Mouse (Mus musculus): ENCODE results near the gene 4933424G06Rik. TPM values are rescaled to one million over a fixed set of nuclear protein-coding genes. Genes with fewer than 3 reads are reported as not detected.

4933424G06Rik gene
- polyA plus RNA-seq, 1 experiment from 2014 or later = 1.1 TPM

GRCm38 (mm10) chr1:36785238-36785641, 75.3 kb downstream of the 4933424G06Rik start:
- Histone ChIP-seq H3K4me2 (peak overlapping the region; percentile 93), H3K36me3 (replicated peaks) (no peaks in the 10 kb centered on the region), H3K9me3 (no peaks in the 10 kb centered on the region), H3K27me3 (replicated peaks) (no peaks in the 10 kb centered on the region), H3K9ac (peak overlapping the region; percentile 71), H3K4me3 (peak overlapping the region; percentile 50), H3K4me1 (peaks cover 13% of the 10 kb centered on the region), H3K27ac (peak overlapping the region; percentile 89)
- WGBS = under 1% methylated on average over 16 of the region's 16 CpGs
- ATAC-seq (replicated peaks) = peak; percentile 81

- Histone ChIP-seq H3K27me3 (replicated peaks) (no peaks in the 10 kb centered on the region), H3K4me1 (peaks cover 13% of the 10 kb centered on the region), H3K9me3 (no peaks in the 10 kb centered on the region), H3K27ac (no peak overlapping the region), H3K36me3 (replicated peaks) (no peaks in the 10 kb centered on the region), H3K9ac (no peak overlapping the region), H3K4me2 (no peak overlapping the region), H3K4me3 (no peak overlapping the region)
- 93% methylated on average over 7 of the region's 7 CpGs for WGBS
- ATAC-seq (replicated peaks) = no peak
These were observed 76.4 kb downstream of the 4933424G06Rik start for GRCm38 (mm10) chr1:36786377-36786776.

- WGBS = 79% methylated on average over 8 of the region's 8 CpGs
- Histone ChIP-seq H3K27me3 (replicated peaks) (no peaks in the 10 kb centered on the region), H3K9me3 (no peaks in the 10 kb centered on the region), H3K36me3 (replicated peaks) (peaks cover 21% of the 10 kb centered on the region; the same call in 1 of the 2 replicates), H3K27ac (no peak overlapping the region), H3K9ac (no peak overlapping the region), H3K4me3 (no peak overlapping the region), H3K4me2 (no peak overlapping the region), H3K4me1 (peaks cover 13% of the 10 kb centered on the region)
- ATAC-seq (replicated peaks) = no peak
These were observed 79.5 kb downstream of the 4933424G06Rik start for GRCm38 (mm10) chr1:36789416-36789815.

- H3K4me3 ChIP-seq = no peak overlapping the region
- no peaks in the 10 kb centered on the region for H3K27me3 ChIP-seq (replicated peaks)
- H3K4me2 ChIP-seq = no peak overlapping the region
- ATAC-seq (replicated peaks) = no peak
- no peaks in the 10 kb centered on the region for H3K4me1 ChIP-seq
- H3K9me3 ChIP-seq = no peaks in the 10 kb centered on the region
- no peak overlapping the region for H3K9ac ChIP-seq
- H3K36me3 ChIP-seq (replicated peaks) = peaks cover 72% of the 10 kb centered on the region
- WGBS = 90% methylated on average over 7 of the region's 7 CpGs
- H3K27ac ChIP-seq = no peak overlapping the region
These were observed 86.8 kb downstream of the 4933424G06Rik start for GRCm38 (mm10) chr1:36796711-36797110.

- no peaks in the 10 kb centered on the region for H3K27me3 ChIP-seq (replicated peaks)
- no peak overlapping the region for H3K4me2 ChIP-seq
- H3K9ac ChIP-seq = no peak overlapping the region
- peaks cover 76% of the 10 kb centered on the region for H3K36me3 ChIP-seq (replicated peaks)
- 78% methylated on average over 10 of the region's 10 CpGs for WGBS
- H3K4me3 ChIP-seq = no peak overlapping the region
- ATAC-seq (replicated peaks) = no peak
- H3K27ac ChIP-seq = no peak overlapping the region
- H3K9me3 ChIP-seq = no peaks in the 10 kb centered on the region
- no peaks in the 10 kb centered on the region for H3K4me1 ChIP-seq
These were observed 87.5 kb downstream of the 4933424G06Rik start for GRCm38 (mm10) chr1:36797481-36797880.

- Histone ChIP-seq H3K4me1 (no peaks in the 10 kb centered on the region), H3K4me3 (no peak overlapping the region), H3K9ac (no peak overlapping the region), H3K27me3 (replicated peaks) (no peaks in the 10 kb centered on the region), H3K27ac (no peak overlapping the region), H3K9me3 (no peaks in the 10 kb centered on the region), H3K4me2 (no peak overlapping the region), H3K36me3 (replicated peaks) (peaks cover 68% of the 10 kb centered on the region)
- 93% methylated on average over 3 of the region's 3 CpGs for WGBS
- no peak for ATAC-seq (replicated peaks)
These were observed 90.5 kb downstream of the 4933424G06Rik start for GRCm38 (mm10) chr1:36800379-36801011.

- no peak for ATAC-seq (replicated peaks)
- Histone ChIP-seq H3K4me3 (no peak overlapping the region), H3K27ac (no peak overlapping the region), H3K9me3 (no peaks in the 10 kb centered on the region), H3K4me1 (no peaks in the 10 kb centered on the region), H3K36me3 (replicated peaks) (peaks cover 69% of the 10 kb centered on the region), H3K4me2 (no peak overlapping the region), H3K9ac (no peak overlapping the region), H3K27me3 (replicated peaks) (no peaks in the 10 kb centered on the region)
- WGBS = 80% methylated on average over 9 of the region's 9 CpGs
These were observed 94.3 kb downstream of the 4933424G06Rik start for GRCm38 (mm10) chr1:36804259-36804658.

- H3K4me1 ChIP-seq = no peaks in the 10 kb centered on the region
- H3K4me3 ChIP-seq = no peak overlapping the region
- no peaks in the 10 kb centered on the region for H3K9me3 ChIP-seq
- no peak overlapping the region for H3K27ac ChIP-seq
- peaks cover 69% of the 10 kb centered on the region for H3K36me3 ChIP-seq (replicated peaks)
- WGBS = 94% methylated on average over 4 of the region's 4 CpGs
- no peaks in the 10 kb centered on the region for H3K27me3 ChIP-seq (replicated peaks)
- no peak overlapping the region for H3K9ac ChIP-seq
- no peak overlapping the region for H3K4me2 ChIP-seq
- ATAC-seq (replicated peaks) = no peak
These were observed 94.9 kb downstream of the 4933424G06Rik start for GRCm38 (mm10) chr1:36804833-36805232.

GRCm38 (mm10) chr1:36806181-36806905, 96.4 kb downstream of the 4933424G06Rik start:
- no peaks in the 10 kb centered on the region for H3K27me3 ChIP-seq (replicated peaks)
- no peak for ATAC-seq (replicated peaks)
- H3K4me1 ChIP-seq = no peaks in the 10 kb centered on the region
- H3K4me3 ChIP-seq = no peak overlapping the region
- peaks cover 76% of the 10 kb centered on the region for H3K36me3 ChIP-seq (replicated peaks)
- WGBS = 97% methylated on average over 7 of the region's 7 CpGs
- no peak overlapping the region for H3K9ac ChIP-seq
- H3K27ac ChIP-seq = no peak overlapping the region
- no peaks in the 10 kb centered on the region for H3K9me3 ChIP-seq
- H3K4me2 ChIP-seq = no peak overlapping the region

GRCm38 (mm10) chr1:36807086-36807485, 97.1 kb downstream of the 4933424G06Rik start:
- 88% methylated on average over 1 of the region's 1 CpGs for WGBS
- H3K9me3 ChIP-seq = no peaks in the 10 kb centered on the region
- H3K4me3 ChIP-seq = no peak overlapping the region
- H3K36me3 ChIP-seq (replicated peaks) = peaks cover 76% of the 10 kb centered on the region
- no peak overlapping the region for H3K27ac ChIP-seq
- no peaks in the 10 kb centered on the region for H3K27me3 ChIP-seq (replicated peaks)
- no peaks in the 10 kb centered on the region for H3K4me1 ChIP-seq
- H3K4me2 ChIP-seq = no peak overlapping the region
- H3K9ac ChIP-seq = no peak overlapping the region
- no peak for ATAC-seq (replicated peaks)

Measured in midbrain, embryonic 15.5 days (tissue).